Mouse (Mus musculus): ENCODE data around the gene Igfbp4. TPM values are rescaled to one million over a fixed set of nuclear protein-coding genes. Genes with fewer than 3 reads are reported as not detected.

Igfbp4 gene
- 942 and 1,029 TPM in 2 replicates for polyA plus RNA-seq (2012; rRNA removed)
- polyA plus RNA-seq (2014; fragmentation: Nextera tagmentation; extraction: Ambion mirVana), result 1,086 and 1,234 TPM in 2 replicates

DNA sequence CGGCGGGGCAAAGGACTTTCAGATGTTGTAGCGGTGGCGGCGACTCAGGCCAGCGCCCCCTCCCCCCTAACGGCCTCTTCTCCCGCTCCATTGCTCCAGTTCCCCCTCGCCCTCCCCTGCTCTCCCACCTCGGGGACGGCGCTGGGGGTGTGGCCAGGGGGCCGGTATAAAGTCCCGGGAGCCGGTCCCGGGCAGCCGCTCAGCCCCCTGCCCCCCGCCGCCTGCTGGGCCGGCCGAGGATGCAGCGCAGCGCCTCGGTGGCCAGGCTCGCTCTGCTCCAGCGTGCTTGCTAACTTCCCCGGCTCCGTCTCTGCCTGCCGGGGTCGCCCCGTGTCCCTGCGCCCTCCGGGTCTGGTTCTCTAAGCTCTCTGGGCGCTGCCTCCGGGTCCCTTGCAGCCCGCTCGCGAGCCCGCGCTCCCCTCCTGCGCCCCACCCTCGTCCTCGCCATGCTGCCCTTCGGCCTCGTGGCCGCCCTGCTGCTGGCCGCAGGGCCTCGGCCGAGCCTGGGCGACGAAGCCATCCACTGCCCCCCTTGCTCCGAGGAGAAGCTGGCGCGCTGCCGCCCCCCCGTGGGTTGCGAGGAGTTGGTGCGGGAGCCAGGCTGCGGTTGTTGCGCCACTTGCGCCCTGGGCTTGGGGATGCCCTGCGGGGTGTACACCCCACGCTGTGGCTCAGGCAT is at the start of gene Igfbp4:
Gene Igfbp4 (plus strand): TSS at position 194 of the 679 bp plus-strand sequence.
- H3K27me3 ChIP-seq (ENCODE audit: control insufficient read depth, insufficient read depth, low read length), result no peaks in the 10 kb centered on the region
- H3K4me2 ChIP-seq (replicated peaks; ENCODE audit: low read depth, low read length, severe bottlenecking), result peak within 1 kb of the TSS; percentile 97
- ATAC-seq (ENCODE audit: low FRiP score, low read depth) (peak; percentile 88), DNase-seq (ENCODE audit: low spot score) (peak; percentile 87)
- 0 out of 2 replicates have a peak, but pooled peaks have one; percentile 73 for TF ChIP-seq POLR2A (IDR thresholded peaks at IDR 0.05; ENCODE audit: borderline replicate concordance, extremely low read depth, insufficient read depth, insufficient read length)
- H3K36me3 ChIP-seq (ENCODE audit: control insufficient read depth, insufficient read depth, low read length), result peaks cover 21% of the 10 kb centered on the region
- H3K4me3 ChIP-seq (replicated peaks; ENCODE audit: low read length), result peak within 1 kb of the TSS; percentile 90
- peak within 1 kb of the TSS; percentile 97 for H3K9ac ChIP-seq (ENCODE audit: low read depth, low read length, severe bottlenecking)
- under 1% methylated on average over 48 of the region's 63 CpGs for WGBS
- peak within 1 kb of the TSS; percentile 96 for H3K27ac ChIP-seq (replicated peaks; ENCODE audit: low read depth, low read length)
- peaks cover 31% of the 10 kb centered on the region for H3K4me1 ChIP-seq (ENCODE audit: control insufficient read depth, insufficient read depth, low read length)
- H3K9me3 ChIP-seq (ENCODE audit: control insufficient read depth, low read length), result no peaks in the 10 kb centered on the region

DNA sequence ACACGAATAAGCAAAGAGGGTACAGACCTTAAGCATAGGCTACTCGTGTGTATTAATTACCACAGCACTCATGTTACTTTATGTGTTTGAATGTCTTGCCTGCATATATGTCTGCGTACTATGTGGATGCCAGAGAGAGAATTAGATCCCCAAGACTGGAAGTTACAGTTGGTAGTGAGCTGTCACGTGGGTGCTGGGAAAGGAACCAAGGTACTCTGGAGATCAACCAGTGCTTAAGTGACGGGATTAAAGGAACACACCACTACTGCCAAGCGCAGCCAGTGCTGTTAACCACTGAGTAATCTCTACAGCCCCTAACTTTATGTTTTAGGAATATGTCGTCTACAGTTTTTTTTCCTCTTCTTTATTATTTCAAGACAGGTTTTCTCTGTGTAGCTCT is 45.1 kb upstream of the Igfbp4 start:
- no peak overlapping the region for H3K9ac ChIP-seq (ENCODE audit: low read depth, low read length, severe bottlenecking)
- no peak overlapping the region for H3K4me3 ChIP-seq (replicated peaks; ENCODE audit: low read length)

DNA sequence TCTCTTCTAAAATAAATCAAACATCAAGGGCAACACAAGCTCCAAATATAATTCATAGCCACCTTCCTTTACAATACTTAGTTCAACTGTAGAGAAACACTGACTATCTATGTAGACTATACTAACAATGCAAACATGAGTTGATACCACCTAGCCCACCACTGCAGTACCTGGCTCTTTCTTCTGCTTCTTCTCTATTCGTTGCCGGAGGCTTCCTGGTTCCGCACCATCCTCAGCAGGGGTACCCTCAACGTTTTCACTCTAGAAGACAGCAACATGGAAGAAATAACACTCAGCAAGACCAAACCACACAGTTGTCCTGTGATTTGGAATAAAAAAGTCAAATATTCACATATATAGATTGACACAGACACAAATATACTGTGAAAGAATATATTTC is 43.4 kb upstream of the Igfbp4 start:
- Histone ChIP-seq H3K27me3 (ENCODE audit: control insufficient read depth, insufficient read depth, low read length) (no peaks in the 10 kb centered on the region), H3K27ac (replicated peaks; ENCODE audit: low read depth, low read length) (no peak overlapping the region), H3K9ac (ENCODE audit: low read depth, low read length, severe bottlenecking) (no peak overlapping the region), H3K4me3 (replicated peaks; ENCODE audit: low read length) (no peak overlapping the region), H3K4me2 (replicated peaks; ENCODE audit: low read depth, low read length, severe bottlenecking) (no peak overlapping the region), H3K36me3 (ENCODE audit: control insufficient read depth, insufficient read depth, low read length) (peaks cover 94% of the 10 kb centered on the region), H3K9me3 (ENCODE audit: control insufficient read depth, low read length) (no peaks in the 10 kb centered on the region), H3K4me1 (ENCODE audit: control insufficient read depth, insufficient read depth, low read length) (no peaks in the 10 kb centered on the region)
- 92% methylated on average over 4 of the region's 4 CpGs for WGBS
- DNase-seq (ENCODE audit: low spot score) (no peak), ATAC-seq (ENCODE audit: low FRiP score, low read depth) (no peak)
- no peak for TF ChIP-seq POLR2A (IDR thresholded peaks at IDR 0.05; ENCODE audit: borderline replicate concordance, extremely low read depth, insufficient read depth, insufficient read length)

More for the DNA sequence above, 45.1 kb upstream of the Igfbp4 start:
- Histone ChIP-seq H3K4me1 (ENCODE audit: control insufficient read depth, insufficient read depth, low read length) (no peaks in the 10 kb centered on the region), H3K36me3 (ENCODE audit: control insufficient read depth, insufficient read depth, low read length) (peaks cover 84% of the 10 kb centered on the region), H3K27me3 (ENCODE audit: control insufficient read depth, insufficient read depth, low read length) (no peaks in the 10 kb centered on the region), H3K9me3 (ENCODE audit: control insufficient read depth, low read length) (no peaks in the 10 kb centered on the region), H3K27ac (replicated peaks; ENCODE audit: low read depth, low read length) (no peak overlapping the region), H3K4me2 (replicated peaks; ENCODE audit: low read depth, low read length, severe bottlenecking) (no peak overlapping the region)
- 95% methylated on average over 7 of the region's 7 CpGs for WGBS
- no peak for TF ChIP-seq POLR2A (IDR thresholded peaks at IDR 0.05; ENCODE audit: borderline replicate concordance, extremely low read depth, insufficient read depth, insufficient read length)
- DNase-seq (ENCODE audit: low spot score) (no peak), ATAC-seq (ENCODE audit: low FRiP score, low read depth) (no peak)

GRCm38 (mm10) chr11:98998776-98999175 is 42.3 kb upstream of the Igfbp4 start:
- H3K4me1 ChIP-seq (ENCODE audit: control insufficient read depth, insufficient read depth, low read length), result no peaks in the 10 kb centered on the region
- no peak overlapping the region for H3K27ac ChIP-seq (replicated peaks; ENCODE audit: low read depth, low read length)
- no peaks in the 10 kb centered on the region for H3K27me3 ChIP-seq (ENCODE audit: control insufficient read depth, insufficient read depth, low read length)
- DNase-seq (ENCODE audit: low spot score), result no peak
- no peak overlapping the region for H3K4me2 ChIP-seq (replicated peaks; ENCODE audit: low read depth, low read length, severe bottlenecking)
- TF ChIP-seq POLR2A (IDR thresholded peaks at IDR 0.05; ENCODE audit: borderline replicate concordance, extremely low read depth, insufficient read depth, insufficient read length), result no peak
- no peak overlapping the region for H3K9ac ChIP-seq (ENCODE audit: low read depth, low read length, severe bottlenecking)
- ATAC-seq (ENCODE audit: low FRiP score, low read depth), result no peak
- H3K36me3 ChIP-seq (ENCODE audit: control insufficient read depth, insufficient read depth, low read length), result peaks cover 94% of the 10 kb centered on the region
- no peak overlapping the region for H3K4me3 ChIP-seq (replicated peaks; ENCODE audit: low read length)
- H3K9me3 ChIP-seq (ENCODE audit: control insufficient read depth, low read length), result no peaks in the 10 kb centered on the region

DNA sequence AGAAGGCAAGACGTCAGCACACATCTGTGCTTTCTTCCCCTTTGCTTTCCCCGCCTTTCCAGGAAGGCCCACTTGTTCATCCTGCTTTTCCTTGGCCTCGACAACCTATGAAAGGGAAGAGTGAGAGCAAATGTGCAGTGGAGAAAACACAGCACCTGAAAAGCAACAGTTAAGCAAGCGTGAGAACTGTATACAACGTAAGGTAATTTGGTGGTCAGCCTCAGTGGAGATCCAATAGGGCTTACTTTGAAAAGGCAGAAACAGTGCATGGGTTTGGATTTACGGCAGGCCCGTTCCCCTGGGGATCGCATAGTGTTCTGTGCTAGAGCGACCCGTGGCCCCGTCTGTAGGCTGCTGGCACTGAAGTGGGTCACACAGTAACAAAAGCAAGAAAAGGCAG is 41.8 kb upstream of the Igfbp4 start:
- no peak for TF ChIP-seq POLR2A (IDR thresholded peaks at IDR 0.05; ENCODE audit: borderline replicate concordance, extremely low read depth, insufficient read depth, insufficient read length)
- no peaks in the 10 kb centered on the region for H3K9me3 ChIP-seq (ENCODE audit: control insufficient read depth, low read length)
- no peak for DNase-seq (ENCODE audit: low spot score)
- no peak overlapping the region for H3K4me3 ChIP-seq (replicated peaks; ENCODE audit: low read length)
- no peak overlapping the region for H3K9ac ChIP-seq (ENCODE audit: low read depth, low read length, severe bottlenecking)
- ATAC-seq (ENCODE audit: low FRiP score, low read depth), result no peak
- no peak overlapping the region for H3K4me2 ChIP-seq (replicated peaks; ENCODE audit: low read depth, low read length, severe bottlenecking)
- peaks cover 94% of the 10 kb centered on the region for H3K36me3 ChIP-seq (ENCODE audit: control insufficient read depth, insufficient read depth, low read length)
- no peaks in the 10 kb centered on the region for H3K4me1 ChIP-seq (ENCODE audit: control insufficient read depth, insufficient read depth, low read length)
- no peak overlapping the region for H3K27ac ChIP-seq (replicated peaks; ENCODE audit: low read depth, low read length)
- no peaks in the 10 kb centered on the region for H3K27me3 ChIP-seq (ENCODE audit: control insufficient read depth, insufficient read depth, low read length)
- 85% methylated on average over 11 of the region's 11 CpGs for WGBS
